Mouse (Mus musculus): Measurements from ENCODE around the gene Mef2d.

DNA sequence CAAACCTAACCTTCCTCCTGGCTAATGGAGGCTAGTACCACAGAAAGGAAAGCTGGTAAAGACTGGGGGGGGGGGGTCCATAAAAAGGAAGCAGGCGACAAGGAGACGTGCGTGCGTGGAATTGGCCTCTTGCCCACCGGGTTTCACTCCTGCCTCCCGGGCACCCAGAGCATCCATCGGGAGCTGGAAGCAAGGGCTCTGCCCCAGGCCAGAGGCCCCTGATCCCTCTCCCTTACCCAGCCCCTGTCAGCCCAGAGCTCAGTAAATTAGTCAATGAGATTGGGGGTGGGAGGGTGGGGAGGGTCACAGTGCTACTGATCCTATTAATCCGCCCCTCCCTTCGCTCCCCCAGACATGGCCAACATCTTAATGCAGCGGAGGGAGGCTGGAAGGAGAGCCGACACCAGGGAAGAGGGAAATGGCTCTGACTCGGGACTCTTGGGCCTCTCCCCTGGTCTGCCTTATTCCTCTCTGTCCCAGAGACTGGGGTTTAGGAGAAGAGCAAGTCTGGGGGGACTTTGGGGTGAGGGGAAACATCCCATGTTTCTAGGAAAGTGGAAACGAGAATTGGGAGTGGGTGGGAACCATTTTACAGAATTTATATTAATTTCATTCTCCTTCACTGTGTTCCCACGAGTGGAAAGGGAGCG, 65.4 kb downstream of the Mef2d start:
- no peak for TF ChIP-seq POLR2A (IDR thresholded peaks at IDR 0.05; ENCODE audit: low read depth, low read length)
- no peak for TF ChIP-seq CTCF (IDR thresholded peaks at IDR 0.05; ENCODE audit: extremely low read depth, insufficient read length, insufficient replicate concordance, low read depth, low read length)
